Mouse (Mus musculus) E14TG2a.4 (cell line): Measurements from ENCODE around the gene Rrp12.
"Not testable (repeated sequence)": the region's sequence is repeated elsewhere in the genome, so short reads cannot be mapped to it uniquely, and the experiment has no call there.

Source experiments
- H3K27me3 ChIP-seq: 2 replicates; pipeline ENCODE4 v1.6.1; 2014; ENCODE audit warnings: low read length, control low read depth; ENCODE audit not compliant: insufficient read depth
- H3K36me3 ChIP-seq: 2 replicates; pipeline ENCODE4 v1.6.1; 2014; ENCODE audit warnings: low read length, control low read depth; ENCODE audit not compliant: insufficient read depth
- H3K4me1 ChIP-seq: replicated peaks from 2 replicates; pipeline ENCODE4 v1.6.1; 2014; ENCODE audit warnings: low read depth, low read length, control low read depth
- H3K4me3 ChIP-seq: replicated peaks from 2 replicates; pipeline ENCODE4 v1.5.1; 2014; ENCODE audit warnings: mild to moderate bottlenecking, low read length
- H3K9me3 ChIP-seq: 2 replicates; pipeline ENCODE4 v1.6.1; 2014; ENCODE audit warnings: low read length, control low read depth
- CTCF ChIP-seq: conservative IDR thresholded peaks from 2 replicates; pipeline ENCODE4 v1.5.1; 2014; ENCODE audit warnings: low read length
- NANOG ChIP-seq: IDR thresholded peaks from 2 replicates; pipeline ENCODE4 v1.6.1; 2014; ENCODE audit warnings: borderline replicate concordance, low read length, mixed read lengths
- POU5F1 ChIP-seq: IDR thresholded peaks from 2 replicates; pipeline ENCODE4 v1.6.1; 2014; ENCODE audit warnings: low read length, borderline replicate concordance

Gene Rrp12

GRCm38 (mm10) chr19:41896319-41896711 is 342 bp upstream of the Rrp12 start:
- Histone ChIP-seq H3K36me3 (peaks cover 36% of the 10 kb centered on the region), H3K4me3 (peak overlapping the region; percentile 96), H3K27me3 (no peaks in the 10 kb centered on the region), H3K4me1 (peaks cover 18% of the 10 kb centered on the region), H3K9me3 (no peaks in the 10 kb centered on the region)
- TF ChIP-seq CTCF (no peak), NANOG (no peak), POU5F1 (no peak)

- peak overlapping the region; percentile 96 for H3K4me3 ChIP-seq
- no peaks in the 10 kb centered on the region for H3K27me3 ChIP-seq
- no peaks in the 10 kb centered on the region for H3K9me3 ChIP-seq
- peaks cover 50% of the 10 kb centered on the region for H3K36me3 ChIP-seq
- peaks cover 18% of the 10 kb centered on the region for H3K4me1 ChIP-seq
- TF ChIP-seq CTCF (no peak), NANOG (no peak), POU5F1 (no peak)
These were observed 1.0 kb downstream of the Rrp12 start for GRCm38 (mm10) chr19:41894959-41895358.

GRCm38 (mm10) chr19:41888191-41888590 is 7.8 kb downstream of the Rrp12 start:
- Histone ChIP-seq H3K9me3 (no peaks in the 10 kb centered on the region), H3K4me1 (peaks cover 32% of the 10 kb centered on the region), H3K4me3 (no peak overlapping the region), H3K27me3 (no peaks in the 10 kb centered on the region), H3K36me3 (peaks cover 99% of the 10 kb centered on the region)
- no peak for TF ChIP-seq NANOG
- no peak for TF ChIP-seq POU5F1
- TF ChIP-seq CTCF: no peak

GRCm38 (mm10) chr19:41883882-41884281 is 12.1 kb downstream of the Rrp12 start:
- no peak for TF ChIP-seq NANOG
- no peak for TF ChIP-seq CTCF
- no peak for TF ChIP-seq POU5F1
- Histone ChIP-seq H3K36me3 (peaks cover 98% of the 10 kb centered on the region), H3K27me3 (no peaks in the 10 kb centered on the region), H3K4me1 (peaks cover 35% of the 10 kb centered on the region), H3K4me3 (0 out of 2 replicates have a peak overlapping the region, but pooled peaks have one; percentile 23), H3K9me3 (no peaks in the 10 kb centered on the region)

GRCm38 (mm10) chr19:41881842-41882241 is 14.1 kb downstream of the Rrp12 start:
- no peak overlapping the region for H3K4me3 ChIP-seq
- peaks cover 27% of the 10 kb centered on the region for H3K4me1 ChIP-seq
- no peaks in the 10 kb centered on the region for H3K9me3 ChIP-seq
- TF ChIP-seq NANOG (no peak), CTCF (no peak)
- H3K36me3 ChIP-seq: peaks cover 98% of the 10 kb centered on the region
- no peaks in the 10 kb centered on the region for H3K27me3 ChIP-seq

GRCm38 (mm10) chr19:41874356-41874755 is 21.6 kb downstream of the Rrp12 start:
- H3K4me3 ChIP-seq: no peak overlapping the region
- H3K36me3 ChIP-seq: peaks cover 100% of the 10 kb centered on the region
- peaks cover 10% of the 10 kb centered on the region for H3K4me1 ChIP-seq
- no peaks in the 10 kb centered on the region for H3K27me3 ChIP-seq
- TF ChIP-seq CTCF (no peak), NANOG (no peak), POU5F1 (no peak)
- H3K9me3 ChIP-seq: no peaks in the 10 kb centered on the region

GRCm38 (mm10) chr19:41872285-41872684 is 23.7 kb downstream of the Rrp12 start:
- Histone ChIP-seq H3K9me3 (no peaks in the 10 kb centered on the region), H3K4me3 (no peak overlapping the region), H3K36me3 (peaks cover 100% of the 10 kb centered on the region), H3K27me3 (no peaks in the 10 kb centered on the region), H3K4me1 (peaks cover 10% of the 10 kb centered on the region)
- TF ChIP-seq POU5F1: no peak
- no peak for TF ChIP-seq NANOG
- TF ChIP-seq CTCF: no peak

- H3K4me3 ChIP-seq, H3K9me3 ChIP-seq, H3K27me3 ChIP-seq: not testable (repeated sequence)
- peaks cover 100% of the 10 kb centered on the region for H3K36me3 ChIP-seq
- H3K4me1 ChIP-seq: peaks cover 18% of the 10 kb centered on the region
These were observed 26.0 kb downstream of the Rrp12 start for GRCm38 (mm10) chr19:41869946-41870345.

GRCm38 (mm10) chr19:41869296-41869695 is 26.7 kb downstream of the Rrp12 start:
- Histone ChIP-seq H3K4me3 (no peak overlapping the region), H3K4me1 (peaks cover 20% of the 10 kb centered on the region), H3K9me3 (no peaks in the 10 kb centered on the region), H3K27me3 (no peaks in the 10 kb centered on the region), H3K36me3 (peaks cover 100% of the 10 kb centered on the region)
- no peak for TF ChIP-seq CTCF
- no peak for TF ChIP-seq NANOG
- no peak for TF ChIP-seq POU5F1
